Mouse (Mus musculus) heart, embryonic 16.5 days (tissue): ENCODE results near the gene Cpvl. TPM values are rescaled to one million over a fixed set of nuclear protein-coding genes. Genes with fewer than 3 reads are reported as not detected.
A peak's percentile ranks its signal among the peaks of the same experiment; 100 is the strongest.

ENCODE experiments used
- ATAC-seq: fragments of 200-750 bp; cut with Nextera tagmentation; replicated peaks from 2 replicates; pipeline ENCODE4 v1.8.0; 2017; ENCODE audit warnings: moderate number of reproducible peaks; ENCODE audit not compliant: insufficient read depth, low FRiP score; ENCODE audit errors: extremely low read depth
- H3K27ac ChIP-seq: fragments of 300-500 bp; sonication (generic); 2 replicates; pipeline ENCODE4 v1.5.1; 2014; ENCODE audit warnings: mild to moderate bottlenecking, low read length, control low read depth, moderate library complexity
- H3K27me3 ChIP-seq: fragments of 300-500 bp; sonication (generic); 2 replicates; pipeline ENCODE4 v1.6.1; 2014; ENCODE audit warnings: low read length, mixed read lengths; ENCODE audit not compliant: control insufficient read depth, insufficient read depth
- H3K36me3 ChIP-seq: fragments of 300-500 bp; sonication (generic); 2 replicates; pipeline ENCODE4 v1.6.1; 2014; ENCODE audit not compliant: control insufficient read depth, insufficient read depth
- H3K4me1 ChIP-seq: fragments of 300-500 bp; sonication (generic); 2 replicates; pipeline ENCODE4 v1.6.1; 2014; ENCODE audit warnings: low read length, mixed read lengths; ENCODE audit not compliant: control insufficient read depth, insufficient read depth
- H3K4me2 ChIP-seq: fragments of 300-500 bp; sonication (generic); 2 replicates; pipeline ENCODE4 v1.6.1; 2014; ENCODE audit warnings: low read depth, mild to moderate bottlenecking, control low read depth, low read length
- H3K4me3 ChIP-seq: fragments of 300-500 bp; sonication (generic); 2 replicates; pipeline ENCODE4 v1.5.1; 2014; ENCODE audit warnings: mild to moderate bottlenecking, control low read depth, low read length
- H3K9ac ChIP-seq: fragments of 300-500 bp; sonication (generic); 2 replicates; pipeline ENCODE4 v1.6.1; 2014; ENCODE audit warnings: low read length, control low read depth
- H3K9me3 ChIP-seq: fragments of 300-500 bp; sonication (generic); replicated peaks from 2 replicates; pipeline ENCODE4 v1.6.1; 2016; ENCODE audit warnings: low read length; ENCODE audit not compliant: control insufficient read depth
- WGBS: fragments of 180-500 bp; shearing (Covaris S2); extraction: QIAGEN DNeasy Blood & Tissue Kit; methylation state at CpG from one replicate; pipeline ENCODE4 v1.1.7; 2014; 5-methylcytosine and 5-hydroxymethylcytosine counted together
- polyA plus RNA-seq: library from polyadenylated mRNA; unstranded; fragments of >200 nt; fragmentation: Nextera tagmentation; extraction: Ambion mirVana; gene quantifications from 2 replicates; pipeline ENCODE4 v1.2.1, GENCODE M21; 2015

Gene Cpvl
- polyA plus RNA-seq, 1 experiment from 2014 or later = not detected

DNA sequence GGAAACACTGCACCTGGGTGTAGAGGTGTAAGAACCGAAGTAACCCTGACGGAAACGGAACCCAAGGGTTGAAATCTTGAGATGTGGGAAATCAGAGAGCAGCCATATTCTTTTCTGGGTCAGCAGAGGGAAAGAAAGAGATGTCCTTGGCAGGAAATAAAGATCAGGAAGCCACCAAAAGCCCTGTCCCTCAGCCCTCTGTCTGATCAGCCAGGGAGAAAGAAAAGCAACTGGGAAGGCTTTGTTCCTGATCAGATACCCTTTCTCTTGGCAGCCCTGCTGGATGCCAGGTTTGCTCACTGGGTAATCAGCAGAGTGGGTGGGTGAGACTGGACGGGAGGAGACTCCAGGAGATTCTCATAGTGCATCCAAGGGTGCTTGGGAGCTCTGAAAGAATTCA lies 27.1 kb downstream of the Cpvl start:
- no peaks in the 10 kb centered on the region for H3K36me3 ChIP-seq
- no peak overlapping the region for H3K4me2 ChIP-seq
- H3K27ac ChIP-seq = no peak overlapping the region
- 69% methylated on average over 4 of the region's 4 CpGs for WGBS
- H3K9ac ChIP-seq = no peak overlapping the region
- H3K9me3 ChIP-seq = no peaks in the 10 kb centered on the region
- H3K4me1 ChIP-seq = peaks cover 11% of the 10 kb centered on the region
- H3K4me3 ChIP-seq = no peak overlapping the region
- ATAC-seq = no peak
- H3K27me3 ChIP-seq = no peaks in the 10 kb centered on the region

DNA sequence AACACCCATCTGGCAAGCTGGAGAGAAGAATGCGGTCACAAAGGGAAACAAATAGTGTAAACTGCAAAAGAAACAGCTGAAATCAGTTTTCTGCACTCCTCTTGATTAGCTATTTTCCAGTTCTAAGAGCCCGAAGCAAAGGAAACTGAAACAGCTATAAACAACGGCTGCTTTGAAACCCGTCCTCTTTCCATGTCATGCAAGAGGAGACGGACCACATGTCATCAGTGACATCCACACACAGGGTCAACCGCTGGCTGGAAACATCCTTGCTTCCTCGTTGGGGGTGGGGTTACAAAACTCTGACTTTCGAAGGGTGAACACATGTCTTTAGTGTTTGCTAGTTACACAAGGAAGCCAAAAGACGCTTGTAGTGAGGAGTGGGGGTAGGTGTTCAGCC lies 27.6 kb downstream of the Cpvl start:
- Histone ChIP-seq H3K4me3 (no peak overlapping the region), H3K9me3 (no peaks in the 10 kb centered on the region), H3K27ac (no peak overlapping the region), H3K4me2 (no peak overlapping the region), H3K27me3 (no peaks in the 10 kb centered on the region), H3K9ac (no peak overlapping the region), H3K4me1 (peaks cover 13% of the 10 kb centered on the region), H3K36me3 (no peaks in the 10 kb centered on the region)
- 56% methylated on average over 9 of the region's 9 CpGs for WGBS
- ATAC-seq = no peak

DNA sequence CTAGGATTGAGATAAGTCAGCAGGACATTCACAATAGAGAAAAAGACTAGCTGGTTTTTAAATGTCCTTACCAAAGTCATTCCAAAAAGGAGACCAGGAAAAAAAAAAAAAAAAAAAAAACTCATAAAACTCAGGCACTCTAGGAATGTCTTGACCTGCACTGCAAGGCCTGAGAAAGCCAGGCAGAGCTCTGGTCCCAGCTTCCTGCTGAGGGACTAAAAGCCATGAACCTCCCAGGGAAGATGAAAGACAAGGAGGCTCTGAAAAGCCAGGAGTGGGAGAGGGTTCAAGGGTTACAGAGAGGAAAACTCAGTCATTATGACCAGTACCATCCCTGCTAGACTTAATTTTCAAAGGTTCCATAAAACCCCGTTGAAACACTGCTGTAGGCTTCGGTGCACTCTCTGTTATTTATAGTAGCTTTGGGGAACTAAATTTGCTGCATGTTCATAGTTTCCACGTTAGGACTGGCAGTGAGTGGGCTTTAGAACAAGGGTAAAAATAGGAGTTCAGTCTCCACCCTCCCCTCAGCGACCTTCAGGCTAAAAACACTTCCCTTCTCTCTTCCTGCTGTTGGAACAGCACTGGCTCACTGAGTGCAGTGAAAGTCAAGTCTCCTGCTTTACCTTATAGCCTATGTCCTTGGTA lies 30.0 kb downstream of the Cpvl start:
- H3K36me3 ChIP-seq = no peaks in the 10 kb centered on the region
- peaks cover 13% of the 10 kb centered on the region for H3K4me1 ChIP-seq
- no peak for ATAC-seq
- H3K4me3 ChIP-seq = no peak overlapping the region
- no peak overlapping the region for H3K9ac ChIP-seq
- H3K27ac ChIP-seq = peak overlapping the region; percentile 40; the same call in 1 of the 2 replicates
- no peaks in the 10 kb centered on the region for H3K27me3 ChIP-seq
- no peaks in the 10 kb centered on the region for H3K9me3 ChIP-seq
- WGBS = 15% methylated on average over 4 of the region's 4 CpGs
- no peak overlapping the region for H3K4me2 ChIP-seq

DNA sequence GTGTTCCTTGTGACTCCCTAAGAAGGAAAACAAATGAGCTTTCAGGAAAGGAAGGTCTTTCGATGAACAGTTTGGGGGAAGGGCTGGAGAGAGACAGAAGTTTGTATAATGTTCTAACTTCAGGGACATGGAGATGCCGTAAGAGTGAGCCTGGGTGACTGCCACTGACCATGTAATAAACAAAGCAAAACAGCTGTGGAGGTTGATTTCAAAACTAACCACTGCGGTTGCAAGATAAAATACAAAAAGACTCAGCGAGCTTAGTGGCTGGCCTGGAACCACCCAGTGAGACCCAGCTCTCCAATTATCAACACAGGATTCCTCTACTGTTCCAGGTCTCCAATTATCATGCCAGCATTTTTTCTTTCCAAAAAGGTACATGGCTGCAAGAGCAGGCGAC lies 33.6 kb downstream of the Cpvl start:
- 71% methylated on average over 5 of the region's 5 CpGs for WGBS
- Histone ChIP-seq H3K4me3 (no peak overlapping the region), H3K27ac (no peak overlapping the region), H3K4me1 (peaks cover 18% of the 10 kb centered on the region), H3K9me3 (no peaks in the 10 kb centered on the region), H3K4me2 (no peak overlapping the region), H3K36me3 (no peaks in the 10 kb centered on the region), H3K27me3 (no peaks in the 10 kb centered on the region), H3K9ac (no peak overlapping the region)
- no peak for ATAC-seq

DNA sequence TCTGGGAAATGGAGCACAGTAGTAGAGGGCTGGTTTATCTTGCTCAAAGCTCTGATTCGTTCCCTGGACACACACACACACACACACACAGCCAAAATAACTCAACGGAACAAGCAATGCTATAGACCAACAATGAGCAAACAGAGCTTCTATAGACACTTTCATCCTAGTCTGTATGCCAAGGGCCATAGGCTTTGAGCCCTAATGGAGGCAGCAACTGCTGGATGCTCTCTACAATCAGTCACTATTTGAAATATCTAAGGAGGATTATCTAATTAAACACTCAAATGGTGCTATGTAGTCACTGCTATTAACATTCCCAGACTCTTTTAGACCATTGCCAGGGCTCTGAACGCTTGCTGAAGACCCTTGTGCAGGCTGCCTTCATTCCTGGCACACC lies 34.1 kb downstream of the Cpvl start:
- Histone ChIP-seq H3K9me3 (no peaks in the 10 kb centered on the region), H3K27ac (no peak overlapping the region), H3K27me3 (no peaks in the 10 kb centered on the region), H3K9ac (no peak overlapping the region), H3K4me1 (peaks cover 20% of the 10 kb centered on the region), H3K4me3 (no peak overlapping the region), H3K36me3 (no peaks in the 10 kb centered on the region), H3K4me2 (no peak overlapping the region)
- WGBS = 63% methylated on average over 3 of the region's 3 CpGs
- no peak for ATAC-seq

DNA sequence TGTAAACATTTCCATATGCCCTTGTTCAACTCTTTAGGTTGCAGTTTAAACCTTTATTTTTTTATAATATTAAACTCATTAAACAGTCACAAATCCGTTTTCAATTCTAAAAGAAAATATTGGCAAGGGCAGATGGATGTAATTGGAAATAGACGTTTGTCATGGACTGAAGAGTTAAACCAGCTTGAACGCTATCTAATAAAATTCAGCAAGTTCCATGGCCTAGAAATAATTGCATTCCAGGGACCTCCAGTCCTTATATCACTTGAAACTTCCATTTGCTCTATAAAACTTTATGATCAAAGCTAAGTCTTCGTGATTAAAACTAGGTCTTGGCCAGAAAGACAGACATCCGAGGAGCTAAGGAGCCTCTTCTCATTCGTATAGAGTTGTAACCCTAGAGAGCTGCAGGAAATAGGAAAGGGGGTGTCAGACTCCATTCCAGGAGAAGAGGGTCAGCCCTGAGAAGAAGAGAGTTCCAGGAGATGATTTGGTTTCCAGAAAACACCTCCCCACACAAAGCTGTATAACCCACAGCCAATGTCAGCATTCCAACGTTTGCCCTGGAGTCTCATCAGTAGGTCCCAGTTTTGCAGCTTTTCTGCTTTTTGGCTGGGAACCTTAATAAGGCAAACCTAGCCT lies 36.2 kb downstream of the Cpvl start:
- H3K4me2 ChIP-seq = no peak overlapping the region
- no peak overlapping the region for H3K4me3 ChIP-seq
- ATAC-seq = no peak
- H3K36me3 ChIP-seq = no peaks in the 10 kb centered on the region
- peaks cover 17% of the 10 kb centered on the region for H3K4me1 ChIP-seq
- H3K27ac ChIP-seq = no peak overlapping the region
- WGBS = 71% methylated on average over 7 of the region's 7 CpGs
- H3K9me3 ChIP-seq = no peaks in the 10 kb centered on the region
- H3K9ac ChIP-seq = no peak overlapping the region
- H3K27me3 ChIP-seq = no peaks in the 10 kb centered on the region

DNA sequence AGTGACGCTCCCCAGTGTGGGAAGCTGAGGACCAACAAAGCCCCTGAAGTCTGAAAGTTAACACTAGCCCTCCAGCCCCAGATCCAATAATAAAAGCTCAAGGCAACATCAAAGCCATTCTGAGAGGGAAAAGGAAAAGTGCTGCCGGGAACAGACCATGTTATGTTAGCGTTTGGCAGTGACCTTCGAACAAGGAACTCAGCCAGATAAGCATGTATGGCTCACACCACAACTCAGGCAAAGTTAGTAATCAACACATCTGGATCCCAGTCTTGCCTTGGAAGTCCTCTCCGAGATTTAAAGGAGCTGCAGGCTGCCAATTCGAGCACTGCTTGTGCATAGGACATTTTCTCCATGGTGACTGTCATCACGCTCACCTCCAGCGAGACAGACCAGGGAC lies 38.7 kb downstream of the Cpvl start:
- Histone ChIP-seq H3K9ac (no peak overlapping the region), H3K4me3 (no peak overlapping the region), H3K27me3 (no peaks in the 10 kb centered on the region), H3K4me2 (peak overlapping the region; percentile 13; the same call in 1 of the 2 replicates), H3K27ac (no peak overlapping the region; the same call in 1 of the 2 replicates), H3K4me1 (peaks cover 15% of the 10 kb centered on the region), H3K9me3 (no peaks in the 10 kb centered on the region), H3K36me3 (no peaks in the 10 kb centered on the region)
- WGBS = 19% methylated on average over 8 of the region's 8 CpGs
- ATAC-seq = no peak

DNA sequence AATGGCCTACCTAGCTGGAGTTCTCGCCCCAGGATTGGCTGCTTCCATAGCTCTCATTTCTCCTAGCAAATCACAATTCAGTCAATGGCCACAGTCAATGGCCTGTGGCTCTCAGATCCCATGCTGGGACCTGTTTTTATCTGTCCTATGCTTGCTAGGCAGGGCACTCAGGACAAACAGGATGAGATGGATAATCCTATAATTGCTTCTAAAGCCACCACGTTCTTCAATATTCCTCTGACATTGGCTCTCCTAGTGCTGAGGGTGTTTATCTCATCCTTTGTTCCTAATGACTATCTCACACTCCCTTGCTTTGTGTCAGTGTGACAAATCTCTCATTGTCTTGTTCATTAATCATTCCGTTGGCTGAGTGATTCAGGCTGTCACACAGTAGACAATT lies 39.5 kb downstream of the Cpvl start:
- Histone ChIP-seq H3K4me2 (no peak overlapping the region), H3K9me3 (no peaks in the 10 kb centered on the region), H3K4me3 (no peak overlapping the region), H3K9ac (no peak overlapping the region), H3K27me3 (no peaks in the 10 kb centered on the region), H3K36me3 (no peaks in the 10 kb centered on the region), H3K4me1 (peaks cover 15% of the 10 kb centered on the region), H3K27ac (no peak overlapping the region)
- ATAC-seq = no peak
- 60% methylated on average over 3 of the region's 3 CpGs for WGBS

DNA sequence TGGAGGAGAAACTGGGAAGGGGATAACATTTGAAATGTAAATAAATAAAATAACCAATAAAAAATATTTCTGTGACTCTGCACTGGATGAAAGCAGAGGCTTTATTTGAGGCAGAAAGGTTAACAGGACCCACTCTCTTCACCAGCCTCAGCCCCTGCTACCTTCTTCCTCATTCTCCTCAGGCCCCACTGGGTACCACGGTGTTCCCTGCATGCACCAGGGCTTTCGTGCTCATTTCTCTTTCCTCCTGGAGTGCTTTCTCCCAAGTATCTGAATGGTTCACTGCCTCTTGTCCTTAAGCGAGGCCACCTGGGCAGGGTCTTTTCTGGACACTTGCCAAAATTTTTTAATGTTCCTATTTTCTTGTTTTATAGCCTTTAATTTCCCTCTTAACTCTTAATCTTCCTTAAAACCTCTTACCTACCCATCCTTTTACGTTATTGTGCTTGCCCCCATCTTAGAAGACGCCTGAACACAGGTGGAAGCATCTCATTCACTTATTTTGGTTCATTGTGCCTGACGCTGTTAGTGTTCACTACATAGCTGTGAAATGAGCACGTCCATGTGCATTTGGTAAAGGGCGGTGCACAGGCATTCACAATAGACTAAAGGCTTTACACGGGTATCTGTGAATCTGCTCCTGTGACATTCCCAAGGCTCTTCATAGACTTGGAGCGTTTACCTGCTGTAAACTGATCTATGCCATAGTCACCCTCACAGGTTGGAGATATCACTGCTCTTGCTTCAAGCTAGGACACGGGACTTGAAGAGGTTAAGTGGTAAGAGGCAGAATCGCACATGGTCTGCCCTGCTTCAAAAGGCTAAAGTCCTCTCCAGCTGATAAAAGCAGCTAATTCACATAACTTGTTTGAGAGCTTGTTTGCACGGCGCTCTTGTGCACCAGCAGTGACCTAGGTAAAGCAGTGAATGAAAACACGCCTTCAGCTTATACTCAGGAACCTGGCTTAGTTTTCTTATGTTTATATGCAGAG lies 41.0 kb downstream of the Cpvl start:
- Histone ChIP-seq H3K4me2 (no peak overlapping the region), H3K4me1 (peaks cover 15% of the 10 kb centered on the region)
- ATAC-seq = no peak

More for the DNA sequence above, 41.0 kb downstream of the Cpvl start:
- Histone ChIP-seq H3K9me3 (no peaks in the 10 kb centered on the region), H3K9ac (no peak overlapping the region), H3K27me3 (no peaks in the 10 kb centered on the region), H3K4me3 (no peak overlapping the region), H3K36me3 (no peaks in the 10 kb centered on the region), H3K27ac (no peak overlapping the region)
- WGBS = 56% methylated on average over 15 of the region's 15 CpGs
